Mouse (Mus musculus) urinary bladder, postnatal 14 days (tissue): ENCODE measurements around the gene Wsb2.
"Not testable (repeated sequence)": the region's sequence is repeated elsewhere in the genome, so short reads cannot be mapped to it uniquely, and the experiment has no call there.

Experiments
- DNase-seq: peaks from one replicate; pipeline ENCODE4 v3.0.0; 2021; ENCODE audit warnings: low spot score

Gene Wsb2

GRCm38 (mm10) chr5:117356365-117357128, 557 bp upstream of the Wsb2 start:
- DNase-seq = peak; percentile 58

GRCm38 (mm10) chr5:117357478-117358247, 559 bp downstream of the Wsb2 start:
- DNase-seq = peak; percentile 21

GRCm38 (mm10) chr5:117358248-117358630, 1.1 kb downstream of the Wsb2 start:
- DNase-seq = no peak

GRCm38 (mm10) chr5:117358725-117359124, 1.6 kb downstream of the Wsb2 start:
- DNase-seq = peak; percentile 84

GRCm38 (mm10) chr5:117359497-117360227, 2.6 kb downstream of the Wsb2 start:
- no peak for DNase-seq

- DNase-seq = no peak
Measured at GRCm38 (mm10) chr5:117360228-117360515, 3.1 kb downstream of the Wsb2 start.

- DNase-seq = peak; percentile 36
Measured at GRCm38 (mm10) chr5:117360631-117361541, 3.8 kb downstream of the Wsb2 start.

- DNase-seq = no peak
Measured at GRCm38 (mm10) chr5:117361590-117361989, 4.5 kb downstream of the Wsb2 start.

GRCm38 (mm10) chr5:117363066-117363782, 6.1 kb downstream of the Wsb2 start:
- peak; percentile 78 for DNase-seq

GRCm38 (mm10) chr5:117364821-117365220, 7.7 kb downstream of the Wsb2 start:
- DNase-seq = no peak

GRCm38 (mm10) chr5:117365904-117366561, 8.9 kb downstream of the Wsb2 start:
- no peak for DNase-seq

- DNase-seq = no peak
Measured at GRCm38 (mm10) chr5:117367206-117367605, 10.1 kb downstream of the Wsb2 start.

GRCm38 (mm10) chr5:117370592-117370991, 13.5 kb downstream of the Wsb2 start:
- peak; percentile 22 for DNase-seq

GRCm38 (mm10) chr5:117373418-117373817, 16.3 kb downstream of the Wsb2 start:
- no peak for DNase-seq

- DNase-seq = no peak
Measured at GRCm38 (mm10) chr5:117374372-117375049, 17.4 kb downstream of the Wsb2 start.

- DNase-seq = no peak
Measured at GRCm38 (mm10) chr5:117376331-117376761, 19.2 kb downstream of the Wsb2 start.

- not testable (repeated sequence) for DNase-seq
Measured at GRCm38 (mm10) chr5:117377731-117378130, 20.6 kb downstream of the Wsb2 start.

- DNase-seq = no peak
Measured at GRCm38 (mm10) chr5:117380199-117380598, 23.1 kb downstream of the Wsb2 start.

- DNase-seq = no peak
Measured at GRCm38 (mm10) chr5:117381785-117382184, 24.7 kb downstream of the Wsb2 start.

- DNase-seq = no peak
Measured at GRCm38 (mm10) chr5:117383198-117383597, 26.1 kb downstream of the Wsb2 start.
